Mouse (Mus musculus): ENCODE measurements at regions not wholly inside any gene's neighbourhood (a gene's known extent, or its start where the extent isn't known, plus 50 kb on each side); places are given as distances from the start of the nearest gene placed in this dataset.

- TF ChIP-seq CTCF (IDR thresholded peaks at IDR 0.05; ENCODE audit: insufficient read depth, low read length), result no peak
- no peak for TF ChIP-seq POLR2A (IDR thresholded peaks at IDR 0.05; ENCODE audit: borderline replicate concordance, extremely low read depth, low read depth, low read length)
Observed at GRCm38 (mm10) chr12:32635055-32635454, 184.3 kb upstream of the Nampt start.

All from lung, adult 2 months (tissue).